Mouse (Mus musculus) mouse embryonic stem cell (cell line): ENCODE data around the gene Mrps12.

ENCODE experiments used
- in situ Hi-C, 2 experiments: fragments of 300-500 bp; cut with MboI; formaldehyde crosslinking; loops; 1 replicate in 1 of 2; 3 replicates in 1 of 2; pipeline ENCODE4 v1.14.3; 2019 to 2020; ENCODE audit warnings: low sequenced_read_pairs in 2 of 2, low pct_unique_long_range_greater_than_20kb in 1 of 2, mixed read lengths in 1 of 2; ENCODE audit not compliant: unreplicated experiment in 1 of 2

Gene Mrps12

GRCm38 (mm10) chr7:28741709-28742438, at the start of gene Mrps12, which contains the start of gene Sars2:
Gene Mrps12 (minus strand): TSS chr7:28741820.
Gene Sars2 (plus strand): TSS chr7:28741992.
- in situ Hi-C loops: no loop called here

GRCm38 (mm10) chr7:28790066-28790806, 48.6 kb upstream of the Mrps12 start:
- in situ Hi-C loops: loop anchor here in 1 of 2 experiments (5.0 kb wide), 1 partner anchor 77 kb away; no protein-coding TSS in a partner anchor

- in situ Hi-C loops: no loop called here
These were observed 47.6 kb upstream of the Mrps12 start for GRCm38 (mm10) chr7:28789235-28789634.

DNA sequence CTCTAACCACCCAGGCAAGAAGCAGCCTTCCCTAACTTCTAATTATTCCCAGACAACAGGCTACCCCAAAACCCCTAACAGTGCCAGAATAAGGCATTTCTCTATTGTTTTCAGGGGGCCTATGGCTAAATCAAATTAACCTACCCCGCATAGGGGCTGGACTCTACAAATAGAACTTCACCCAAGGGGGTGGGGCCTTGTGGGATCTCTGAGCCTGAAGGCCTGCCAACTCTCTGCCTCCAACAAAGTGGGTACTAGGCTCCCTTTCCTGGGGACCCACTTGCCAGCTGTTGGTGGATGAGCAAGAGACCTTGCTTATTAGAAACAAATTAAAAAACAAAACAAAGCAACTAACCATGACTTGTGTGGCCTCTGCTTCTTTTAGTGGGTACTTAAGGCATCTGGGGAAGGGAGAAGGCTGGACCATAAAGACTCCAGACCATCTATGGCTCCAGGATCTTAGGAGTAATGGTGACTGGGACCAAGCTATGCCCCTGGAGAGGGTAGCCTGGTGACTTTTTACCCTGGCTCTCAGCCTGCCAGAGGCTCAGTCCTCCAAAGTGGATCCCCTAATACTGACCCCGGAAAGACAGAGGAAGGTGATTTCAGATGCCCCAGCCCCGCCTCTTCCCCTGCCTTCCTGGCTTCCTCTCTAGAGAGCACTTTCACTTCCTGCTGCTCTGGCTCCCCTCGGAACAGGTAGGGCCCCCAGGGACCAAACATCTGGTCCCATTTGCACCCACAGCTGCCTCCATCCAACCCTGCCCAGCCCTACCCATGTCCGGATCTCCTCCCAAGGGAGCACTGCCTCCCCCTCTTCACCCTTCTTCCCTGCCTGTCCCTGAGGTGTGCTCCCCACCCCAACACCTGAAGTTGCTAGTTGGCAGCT, 46.9 kb upstream of the Mrps12 start, which contains the start of gene Rinl:
TSS of gene Rinl (plus strand) at position 663 of the 889 bp plus-strand sequence.
- in situ Hi-C loops: no loop called here

- in situ Hi-C loops: no loop called here
These were observed 46.3 kb upstream of the Mrps12 start for GRCm38 (mm10) chr7:28787884-28788283.

DNA sequence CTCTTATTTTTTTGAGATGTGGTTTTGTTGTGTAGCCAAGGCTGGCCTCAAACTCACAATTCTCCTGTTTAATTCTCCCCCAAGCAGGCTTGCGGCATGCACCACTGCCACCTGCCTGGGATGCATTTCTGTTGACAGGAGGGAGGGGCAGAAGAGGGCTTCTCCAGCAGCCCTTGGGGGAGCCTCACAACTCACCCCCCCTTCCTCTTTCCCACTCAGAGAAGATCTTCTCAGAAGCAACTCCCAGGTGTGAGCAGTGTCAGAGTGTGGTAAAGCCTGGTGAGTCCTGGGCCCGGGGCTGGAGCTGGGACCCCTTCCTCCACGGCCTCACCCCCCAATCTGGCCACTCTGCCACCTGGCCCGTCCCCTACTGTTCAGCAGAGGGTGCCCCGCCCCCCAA, 43.5 kb upstream of the Mrps12 start:
- in situ Hi-C loops: no loop called here

GRCm38 (mm10) chr7:28781261-28781663, 39.6 kb upstream of the Mrps12 start:
- in situ Hi-C loops: no loop called here

DNA sequence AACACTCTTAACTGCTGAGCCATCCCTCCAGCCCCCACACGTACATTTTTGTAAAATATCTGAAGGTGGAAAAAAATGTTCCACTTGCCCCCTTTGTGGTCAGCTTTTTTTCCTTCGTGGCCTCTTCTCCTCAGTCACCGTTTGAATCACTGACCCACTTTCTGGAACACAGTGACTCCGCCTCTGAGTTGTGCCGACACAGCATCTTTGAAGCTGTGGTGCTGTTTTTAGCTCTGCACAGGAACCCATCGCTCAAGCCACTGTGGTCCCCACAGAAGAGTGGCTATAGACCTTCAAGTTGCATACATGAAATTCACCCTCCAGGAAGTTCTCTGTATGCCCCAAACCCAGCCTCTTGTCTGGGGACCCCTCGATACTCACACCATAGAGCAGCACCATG, 39.2 kb upstream of the Mrps12 start:
- in situ Hi-C loops: no loop called here

- in situ Hi-C loops: no loop called here
These were observed 38.5 kb upstream of the Mrps12 start for GRCm38 (mm10) chr7:28780067-28780658.

GRCm38 (mm10) chr7:28778825-28779224, 37.2 kb upstream of the Mrps12 start:
- in situ Hi-C loops: no loop called here

DNA sequence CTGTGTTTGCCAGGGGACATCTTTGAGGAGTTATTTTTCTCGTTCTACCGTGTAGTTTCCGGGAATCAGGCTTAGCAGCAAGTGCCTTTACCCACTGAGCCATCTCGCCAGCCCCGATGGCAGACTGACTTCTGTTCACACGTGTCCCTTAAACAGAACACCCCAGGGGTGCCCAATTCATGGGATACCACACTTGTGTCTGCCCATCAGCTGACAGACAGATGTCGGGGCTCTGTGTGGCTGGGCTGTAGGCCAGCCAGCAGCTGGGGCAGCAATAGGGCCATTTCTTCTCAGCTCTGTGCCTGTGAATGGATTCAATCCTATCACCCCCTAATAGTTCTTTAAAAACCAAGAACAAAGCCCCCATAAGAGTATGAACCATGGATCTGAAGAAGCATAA, 33.5 kb upstream of the Mrps12 start:
- in situ Hi-C loops: no loop called here

DNA sequence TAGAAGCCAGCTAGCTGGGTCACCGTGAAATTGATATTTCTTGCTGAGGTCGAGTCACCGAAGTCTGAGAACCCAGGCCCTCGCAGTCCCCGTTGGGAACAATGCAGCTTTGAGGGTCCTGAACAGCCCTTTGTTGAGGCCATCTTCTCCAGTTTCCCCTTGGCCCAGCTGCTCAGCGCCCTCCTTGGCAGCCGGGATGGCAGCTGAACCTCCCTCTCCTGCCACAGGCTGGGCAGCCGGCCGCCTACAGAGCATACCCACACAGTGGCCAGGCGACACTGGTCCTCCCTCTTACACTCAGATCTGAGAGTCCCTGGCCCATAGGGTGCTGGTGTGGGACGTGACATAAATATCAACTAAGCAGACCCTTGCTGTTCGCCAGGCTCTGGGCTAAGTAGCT, 32.5 kb upstream of the Mrps12 start:
- in situ Hi-C loops: no loop called here

- in situ Hi-C loops: no loop called here
These were observed 31.5 kb upstream of the Mrps12 start for GRCm38 (mm10) chr7:28773163-28773562.

- in situ Hi-C loops: no loop called here
These were observed 30.2 kb upstream of the Mrps12 start for GRCm38 (mm10) chr7:28771867-28772266.

- in situ Hi-C loops: no loop called here
These were observed 28.7 kb upstream of the Mrps12 start for GRCm38 (mm10) chr7:28770309-28770708.

DNA sequence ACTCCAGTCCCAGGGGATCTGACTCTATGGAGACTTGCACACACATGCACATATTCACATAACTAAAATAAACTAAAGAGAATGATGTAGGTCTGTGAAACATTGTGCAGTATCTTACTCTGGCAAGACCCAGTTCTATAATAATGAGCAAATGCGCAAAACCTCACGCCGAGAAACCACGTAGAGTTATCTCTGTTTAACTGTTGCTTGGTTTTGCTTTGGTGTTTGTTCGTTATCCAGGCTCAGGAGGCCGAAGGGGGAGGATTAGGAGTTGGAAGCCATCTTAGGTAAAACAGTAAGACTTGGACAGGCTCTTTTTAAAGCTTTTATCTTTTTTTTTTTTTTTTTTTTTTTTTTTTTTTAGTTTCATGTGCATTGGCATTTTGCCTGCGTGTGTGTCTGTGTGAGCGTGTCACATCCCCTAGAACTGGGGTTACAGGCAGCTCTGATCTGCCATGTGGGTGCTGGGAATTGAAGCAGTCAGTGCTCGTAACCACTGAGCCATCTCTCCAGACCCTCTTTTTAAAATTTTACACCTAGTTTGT, 27.9 kb upstream of the Mrps12 start:
- in situ Hi-C loops: no loop called here

GRCm38 (mm10) chr7:28767462-28767965, 25.9 kb upstream of the Mrps12 start, which contains the start of gene Nfkbib:
Gene Nfkbib (minus strand): TSS chr7:28767512.
- in situ Hi-C loops: no loop called here

- in situ Hi-C loops: no loop called here
These were observed 25.3 kb upstream of the Mrps12 start for GRCm38 (mm10) chr7:28766910-28767309.
